Mouse (Mus musculus) CH12.LX (cell line): ENCODE data around the gene Cd177. TPM values are rescaled to one million over a fixed set of nuclear protein-coding genes. Genes with fewer than 3 reads are reported as not detected.

Experiments
- DNase-seq: peaks from one replicate; pipeline ENCODE4 v3.0.0-alpha.2; 2013; ENCODE audit errors: extremely low read depth
- H3K27ac ChIP-seq: 2 replicates; pipeline ENCODE4 v1.5.1; 2012; ENCODE audit warnings: low read depth, mild to moderate bottlenecking, control low read depth, moderate library complexity; ENCODE audit not compliant: insufficient read depth
- H3K27me3 ChIP-seq: replicated peaks from 2 replicates; pipeline ENCODE3; 2012; ENCODE audit warnings: inconsistent platforms
- H3K36me3 ChIP-seq, 2 experiments: replicated peaks in 1 of 2; 2 replicates each; pipeline versions ENCODE3 to v1.6.1; 2012; ENCODE audit warnings: inconsistent platforms in 1 of 2, low read length in 1 of 2, mild to moderate bottlenecking in 1 of 2, mixed read lengths in 1 of 2, moderate library complexity in 1 of 2; ENCODE audit not compliant: control insufficient read depth in 1 of 2, insufficient read depth in 1 of 2
- H3K4me1 ChIP-seq, 2 experiments: 2 replicates each; pipeline ENCODE4 v1.6.1; 2012; ENCODE audit warnings: inconsistent platforms in 1 of 2, moderate library complexity in 1 of 2; ENCODE audit not compliant: insufficient read depth in 2 of 2, control insufficient read depth in 1 of 2
- H3K4me2 ChIP-seq: 2 replicates; pipeline ENCODE4 v1.6.1; 2012; ENCODE audit warnings: low read depth, mild to moderate bottlenecking, control low read depth; ENCODE audit not compliant: poor library complexity, insufficient read depth, severe bottlenecking
- H3K4me3 ChIP-seq, 3 experiments: fragments of 150-350 bp in 1 of 3; sonication (generic) in 1 of 3; replicated peaks in 1 of 3; 2 replicates each; pipeline versions ENCODE3 to v1.5.1; 2011 to 2012; ENCODE audit warnings: low read depth in 2 of 3, low read length in 2 of 3, mild to moderate bottlenecking in 2 of 3, moderate library complexity in 2 of 3, control low read depth in 1 of 3, improper control_type of control experiment in 1 of 3, inconsistent platforms in 1 of 3, mixed read lengths in 1 of 3; ENCODE audit not compliant: poor library complexity in 1 of 3
- H3K79me2 ChIP-seq: replicated peaks from 2 replicates; pipeline ENCODE4 v1.6.1; 2012; ENCODE audit warnings: mild to moderate bottlenecking, moderate library complexity; ENCODE audit not compliant: control insufficient read depth, poor library complexity, insufficient read depth, severe bottlenecking; ENCODE audit errors: extremely low read depth
- H3K9ac ChIP-seq: 2 replicates; pipeline ENCODE4 v1.6.1; 2012; ENCODE audit warnings: low read depth, mild to moderate bottlenecking, control low read depth, moderate library complexity; ENCODE audit not compliant: insufficient read depth
- H3K9me3 ChIP-seq: replicated peaks from 2 replicates; pipeline ENCODE3; 2012; ENCODE audit warnings: low read length, inconsistent platforms, mixed read lengths
- BHLHE40 ChIP-seq: IDR thresholded peaks from 2 replicates; pipeline ENCODE4 v1.6.1; 2011; ENCODE audit warnings: mild to moderate bottlenecking, low read depth, low read length, improper control_type of control experiment
- CHD1 ChIP-seq: IDR thresholded peaks from 2 replicates; pipeline ENCODE4 v1.6.1; 2012; ENCODE audit warnings: low read depth, low read length, improper control_type of control experiment, inconsistent platforms
- CHD2 ChIP-seq: IDR thresholded peaks from 2 replicates; pipeline ENCODE4 v1.6.1; 2011; ENCODE audit warnings: low read length, improper control_type of control experiment
- CTCF ChIP-seq, 2 experiments: IDR thresholded peaks in 1 of 2; conservative IDR thresholded peaks in 1 of 2; 2 replicates each; pipeline ENCODE4 v1.5.1; 2011 to 2012; ENCODE audit warnings: low read depth in 2 of 2, low read length in 2 of 2, improper control_type of control experiment in 1 of 2, inconsistent platforms in 1 of 2, mild to moderate bottlenecking in 1 of 2, moderate library complexity in 1 of 2
- E2F4 ChIP-seq: IDR thresholded peaks from 2 replicates; pipeline ENCODE4 v1.6.1; 2011; ENCODE audit warnings: low read depth, low read length, improper control_type of control experiment; ENCODE audit not compliant: insufficient replicate concordance
- ELF1 ChIP-seq: IDR thresholded peaks from 2 replicates; pipeline ENCODE4 v1.6.1; 2014; ENCODE audit warnings: low read depth, mild to moderate bottlenecking, inconsistent platforms, low read length, improper control_type of control experiment
- EP300 ChIP-seq: IDR thresholded peaks from 2 replicates; pipeline ENCODE4 v1.6.1; 2011; ENCODE audit warnings: low read length, improper control_type of control experiment
- ETS1 ChIP-seq: conservative IDR thresholded peaks from 2 replicates; pipeline ENCODE4 v1.6.1; 2012; ENCODE audit warnings: low read depth, mild to moderate bottlenecking, inconsistent platforms, low read length, improper control_type of control experiment, moderate library complexity
- GABPA ChIP-seq: IDR thresholded peaks from 2 replicates; pipeline ENCODE4 v1.6.1; 2012; ENCODE audit warnings: low read depth, low read length, improper control_type of control experiment, inconsistent platforms; ENCODE audit not compliant: insufficient replicate concordance
- HCFC1 ChIP-seq: IDR thresholded peaks from 2 replicates; pipeline ENCODE4 v1.6.1; 2012; ENCODE audit warnings: low read depth, mild to moderate bottlenecking, inconsistent platforms, low read length, improper control_type of control experiment
- IRF4 ChIP-seq: IDR thresholded peaks from 2 replicates; pipeline ENCODE4 v1.6.1; 2014; ENCODE audit warnings: low read depth, mild to moderate bottlenecking, inconsistent platforms, low read length, improper control_type of control experiment
- JUN ChIP-seq: IDR thresholded peaks from 2 replicates; pipeline ENCODE4 v1.6.1; 2011; ENCODE audit warnings: low read depth, mild to moderate bottlenecking, low read length, improper control_type of control experiment, moderate library complexity; ENCODE audit not compliant: insufficient read depth
- KAT2A ChIP-seq: IDR thresholded peaks from 2 replicates; pipeline ENCODE4 v1.6.1; 2012; ENCODE audit warnings: low read length, improper control_type of control experiment, inconsistent platforms; ENCODE audit not compliant: insufficient replicate concordance
- MAFK ChIP-seq: IDR thresholded peaks from 2 replicates; pipeline ENCODE4 v1.6.1; 2011; ENCODE audit warnings: low read length, improper control_type of control experiment; ENCODE audit not compliant: insufficient replicate concordance
- MAZ ChIP-seq: IDR thresholded peaks from 2 replicates; pipeline ENCODE4 v1.6.1; 2012; ENCODE audit warnings: low read depth, mild to moderate bottlenecking, inconsistent platforms, low read length, improper control_type of control experiment, moderate library complexity
- MEF2A ChIP-seq: IDR thresholded peaks from 2 replicates; pipeline ENCODE4 v1.6.1; 2014; ENCODE audit warnings: low read depth, mild to moderate bottlenecking, inconsistent platforms, low read length, improper control_type of control experiment, borderline replicate concordance
- MYC ChIP-seq: IDR thresholded peaks from 2 replicates; pipeline ENCODE4 v1.6.1; 2011; ENCODE audit warnings: low read depth, mild to moderate bottlenecking, improper control_type of control experiment, low read length
- NELFE ChIP-seq: IDR thresholded peaks from 2 replicates; pipeline ENCODE4 v1.6.1; 2011; ENCODE audit warnings: low read depth, low read length, improper control_type of control experiment
- PAX5 ChIP-seq: IDR thresholded peaks from 2 replicates; pipeline ENCODE4 v1.6.1; 2012; ENCODE audit warnings: low read length, inconsistent platforms, mixed read lengths
- POLR2A ChIP-seq: IDR thresholded peaks from 2 replicates; pipeline ENCODE4 v1.6.1; 2011; ENCODE audit warnings: low read depth, mild to moderate bottlenecking, improper control_type of control experiment, low read length
- POLR2AphosphoS2 ChIP-seq: IDR thresholded peaks from 2 replicates; pipeline ENCODE4 v1.6.1; 2011; ENCODE audit warnings: low read depth, low read length, improper control_type of control experiment
- RCOR1 ChIP-seq: conservative IDR thresholded peaks from 2 replicates; pipeline ENCODE4 v1.6.1; 2012; ENCODE audit warnings: low read depth, mild to moderate bottlenecking, inconsistent platforms, low read length, improper control_type of control experiment
- SIN3A ChIP-seq: IDR thresholded peaks from 2 replicates; pipeline ENCODE4 v1.6.1; 2012; ENCODE audit warnings: low read length, improper control_type of control experiment, inconsistent platforms
- TBP ChIP-seq: conservative IDR thresholded peaks from 2 replicates; pipeline ENCODE4 v1.6.1; 2011; ENCODE audit warnings: low read depth, low read length, improper control_type of control experiment
- TCF12 ChIP-seq: IDR thresholded peaks from 2 replicates; pipeline ENCODE4 v1.6.1; 2014; ENCODE audit warnings: low read depth, mild to moderate bottlenecking, inconsistent platforms, low read length, improper control_type of control experiment
- USF2 ChIP-seq: conservative IDR thresholded peaks from 2 replicates; pipeline ENCODE4 v1.6.1; 2011; ENCODE audit warnings: low read depth, low read length, improper control_type of control experiment
- ZC3H11A ChIP-seq: IDR thresholded peaks from 2 replicates; pipeline ENCODE4 v1.6.1; 2012; ENCODE audit warnings: low read depth, mild to moderate bottlenecking, inconsistent platforms, low read length, improper control_type of control experiment
- ZMIZ1 ChIP-seq: IDR thresholded peaks from 2 replicates; pipeline ENCODE4 v1.6.1; 2012; ENCODE audit warnings: low read depth, mild to moderate bottlenecking, inconsistent platforms, low read length, improper control_type of control experiment
- dilution Hi-C: fragments of 300-500 bp; cut with MboI; formaldehyde crosslinking; loops from 2 replicates; pipeline ENCODE4 v1.14.3; 2020; ENCODE audit warnings: low sequenced_read_pairs; ENCODE audit not compliant: extremely low pct_unique_long_range_greater_than_20kb, extremely low pct_ligation_motif_present
- in situ Hi-C: fragments of 300-500 bp; cut with MboI; formaldehyde crosslinking; loops from 3 replicates; pipeline ENCODE4 v1.14.3; 2019; ENCODE audit warnings: low sequenced_read_pairs, low pct_ligation_motif_present, low pct_unique_long_range_greater_than_20kb, mixed read lengths
- polyA plus RNA-seq: library from polyadenylated mRNA; unstranded; fragments of >175 nt; gene quantifications from 2 replicates; pipeline ENCODE4 v1.2.1, GENCODE M21; 2012; ENCODE audit warnings: low read depth; ENCODE audit not compliant: insufficient read length
- total RNA-seq, 2 experiments: library from RNA; depleted of rRNA; stranded (reverse); fragments of 300-350 nt in 1 of 2; fragments of >200 nt in 1 of 2; gene quantifications; 2 replicates each; pipeline ENCODE4 v1.2.3; 2012 to 2014

Gene Cd177
- total and polyA plus RNA-seq, 3 experiments: not detected

DNA sequence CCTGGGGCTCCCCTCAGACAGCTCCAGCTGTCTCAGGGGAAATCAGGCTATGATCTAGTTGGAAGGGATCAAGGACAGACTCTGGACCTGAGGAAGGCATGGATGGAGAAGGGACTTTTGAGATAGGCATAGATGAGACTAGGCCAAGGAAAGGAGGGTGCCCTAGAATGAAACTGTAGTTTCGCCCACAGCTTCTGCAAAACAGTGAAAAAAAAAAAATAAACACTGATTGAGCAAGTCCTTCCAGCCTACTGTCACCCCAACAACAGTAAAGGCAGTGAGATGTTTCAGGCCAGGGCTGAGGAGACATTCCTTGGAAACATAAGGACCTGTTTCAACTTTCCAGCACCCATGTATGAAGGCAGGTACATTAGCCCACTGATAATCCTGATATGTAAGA lies 1.6 kb downstream of the Cd177 start:
- Histone ChIP-seq H3K79me2 (no peaks in the 10 kb centered on the region), H3K9me3 (no peaks in the 10 kb centered on the region), H3K4me1 (no peaks in the 10 kb centered on the region), H3K9ac (no peak overlapping the region), H3K4me3 (no peak overlapping the region), H3K4me2 (no peak overlapping the region)
- DNase-seq: no peak
- in situ Hi-C loops (no loop called here), dilution Hi-C loops (no loop called here)
- TF ChIP-seq USF2: no peak
- no peak for TF ChIP-seq GABPA
- TF ChIP-seq RCOR1: no peak
- no peak for TF ChIP-seq CHD1
- TF ChIP-seq SIN3A: no peak
- TF ChIP-seq BHLHE40: no peak
- TF ChIP-seq POLR2A: no peak
- no peak for TF ChIP-seq KAT2A
- no peak for TF ChIP-seq E2F4
- no peak for TF ChIP-seq JUN
- TF ChIP-seq PAX5: no peak
- no peak for TF ChIP-seq NELFE
- no peak for TF ChIP-seq IRF4
- TF ChIP-seq MAFK: no peak
- TF ChIP-seq ELF1: no peak
- no peak for TF ChIP-seq HCFC1
- no peak for TF ChIP-seq TBP
- no peak for TF ChIP-seq ZC3H11A
- no peak for TF ChIP-seq TCF12
- TF ChIP-seq, all 38 proteins: peak for 0
- Histone ChIP-seq H3K27ac (no peak overlapping the region), H3K27me3 (peaks cover 75% of the 10 kb centered on the region), H3K36me3 (no peaks in the 10 kb centered on the region)

DNA sequence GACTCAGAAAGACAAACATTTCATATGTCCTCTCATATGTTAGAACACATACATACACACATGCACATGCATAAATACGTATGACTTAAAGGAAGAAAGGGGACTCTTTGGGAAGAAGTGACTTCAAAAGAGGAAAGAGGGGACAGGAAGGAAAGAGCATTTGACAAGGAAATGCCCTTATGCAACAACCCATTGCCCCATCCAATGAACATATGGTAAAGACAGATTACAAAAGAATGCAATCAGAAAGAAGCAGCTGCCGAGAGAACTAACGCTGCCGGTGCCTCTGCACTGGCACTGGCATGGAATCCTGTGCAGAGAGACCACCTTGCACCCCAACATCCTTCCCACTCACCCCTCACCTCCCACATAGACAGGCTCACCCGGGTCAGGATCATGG lies 6.6 kb downstream of the Cd177 start:
- dilution Hi-C loops: no loop called here
- Histone ChIP-seq H3K36me3 (no peaks in the 10 kb centered on the region), H3K9ac (no peak overlapping the region)
- TF ChIP-seq HCFC1 (no peak), MEF2A (no peak), KAT2A (no peak), EP300 (no peak), GABPA (no peak), ZMIZ1 (no peak), IRF4 (no peak), POLR2AphosphoS2 (no peak), MAZ (no peak), RCOR1 (no peak), CTCF (conservative IDR thresholded peaks at IDR 0.05 in 1 of 2, IDR thresholded peaks at IDR 0.05 in 1 of 2; ENCODE audit: low read depth in 2 of 2, low read length in 2 of 2) (no peak), TCF12 (no peak), MYC (no peak), CHD2 (no peak), JUN (no peak), MAFK (no peak), ETS1 (no peak)
- TF ChIP-seq, all 38 proteins: peak for 0
- H3K27me3 ChIP-seq: peaks cover 85% of the 10 kb centered on the region
- no peaks in the 10 kb centered on the region for H3K4me1 ChIP-seq
- no peak overlapping the region for H3K27ac ChIP-seq
- H3K4me2 ChIP-seq: no peak overlapping the region
- H3K79me2 ChIP-seq: no peaks in the 10 kb centered on the region
- H3K9me3 ChIP-seq: no peaks in the 10 kb centered on the region
- H3K4me3 ChIP-seq: no peak overlapping the region
- in situ Hi-C loops: no loop called here
- DNase-seq: no peak
